ENCODE assay signal across 9 mouse cellular contexts in the genomic region with DNA sequence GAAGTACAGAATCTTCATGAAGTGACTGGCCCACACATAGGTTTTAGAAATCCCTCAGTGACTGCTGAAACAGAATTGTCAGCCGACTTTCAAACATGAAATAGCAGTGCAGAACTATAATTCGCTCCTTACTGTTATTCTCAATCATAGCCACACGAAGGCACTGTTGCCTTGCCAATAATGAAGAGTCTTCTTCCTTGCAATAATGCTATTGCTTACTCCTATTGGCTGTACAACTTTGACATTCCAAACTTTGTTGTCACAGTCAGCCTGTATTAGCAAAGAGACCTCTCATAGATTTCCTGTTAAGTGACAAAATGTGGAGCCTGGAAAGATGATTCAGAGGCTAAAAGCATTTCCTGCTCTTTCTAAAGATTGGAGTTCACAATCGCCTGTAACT. TPM values are rescaled to one million over a fixed set of nuclear protein-coding genes. Genes with fewer than 3 reads are reported as not detected.
DNase-seq lines count a peak whose midpoint lies in the region; ATAC-seq lines count a peak whose summit lies in the region.
"Had no signal": no experiment of that assay in that cellular context is flagged by ENCODE, and none has a peak within 500 bp of the region (broad histone marks: within the 10 kb centered on the region; RNA-seq: fewer than 3 reads in every experiment).

No protein-coding gene starts in this region.

- DNase-seq in hindbrain, embryonic 11.5 days (ENCODE audit: low spot score), result peak; percentile 6
- DNase-seq in midbrain, embryonic 11.5 days (ENCODE audit: low spot score, missing footprints), result no peak
- DNase-seq in fibroblast of lung, adult 2 months (ENCODE audit: low read depth), result peak; percentile 2
- DNase-seq in retina, postnatal 1 day, result peak; percentile 31

- no peak overlapping the region for H3K4me2 ChIP-seq in hindbrain, embryonic 11.5 days (replicated peaks; ENCODE audit: low read depth, low read length)
- H3K4me2 ChIP-seq in hindbrain, embryonic 12.5 days (replicated peaks), result no peak overlapping the region
- no peak overlapping the region for H3K4me2 ChIP-seq in midbrain, embryonic 16.5 days (ENCODE audit: low read length)
- no peak overlapping the region for H3K4me2 ChIP-seq in midbrain, embryonic 11.5 days
- H3K4me2 ChIP-seq: liver, embryonic 15.5 days had no signal

- no peaks in the 10 kb centered on the region for H3K4me1 ChIP-seq in hindbrain, embryonic 11.5 days (replicated peaks; ENCODE audit: control insufficient read depth, insufficient read depth, low read length)
- no peaks in the 10 kb centered on the region for H3K4me1 ChIP-seq in hindbrain, embryonic 12.5 days
- H3K4me1 ChIP-seq in midbrain, embryonic 16.5 days (ENCODE audit: control insufficient read depth, insufficient read depth, low read length), result no peaks in the 10 kb centered on the region
- no peaks in the 10 kb centered on the region for H3K4me1 ChIP-seq in midbrain, embryonic 11.5 days (ENCODE audit: control insufficient read depth, insufficient read depth, low read length)
- H3K4me1 ChIP-seq: liver, embryonic 15.5 days had no signal

- no peaks in the 10 kb centered on the region for H3K9me3 ChIP-seq in hindbrain, embryonic 11.5 days (ENCODE audit: control insufficient read depth, low read length)
- H3K9me3 ChIP-seq in hindbrain, embryonic 12.5 days (replicated peaks), result no peaks in the 10 kb centered on the region
- H3K9me3 ChIP-seq in midbrain, embryonic 16.5 days (replicated peaks; ENCODE audit: control insufficient read depth, low read length, poor library complexity, severe bottlenecking), result no peaks in the 10 kb centered on the region
- no peaks in the 10 kb centered on the region for H3K9me3 ChIP-seq in midbrain, embryonic 11.5 days (ENCODE audit: control insufficient read depth, low read length)
- H3K9me3 ChIP-seq: liver, embryonic 15.5 days had no signal

- WGBS in hindbrain, embryonic 11.5 days, result 59% methylated on average over 4 of the region's 4 CpGs
- 55% methylated on average over 4 of the region's 4 CpGs for WGBS in hindbrain, embryonic 12.5 days
- WGBS in midbrain, embryonic 16.5 days, result 52% methylated on average over 4 of the region's 4 CpGs
- WGBS in midbrain, embryonic 11.5 days, result 57% methylated on average over 4 of the region's 4 CpGs

- H3K9ac ChIP-seq in hindbrain, embryonic 11.5 days (ENCODE audit: low read depth, low read length), result no peak overlapping the region
- no peak overlapping the region for H3K9ac ChIP-seq in hindbrain, embryonic 12.5 days
- H3K9ac ChIP-seq in midbrain, embryonic 16.5 days (ENCODE audit: low read depth, low read length), result no peak overlapping the region
- H3K9ac ChIP-seq in midbrain, embryonic 11.5 days (ENCODE audit: low read length), result no peak overlapping the region
- H3K9ac ChIP-seq: liver, embryonic 15.5 days had no signal

- ATAC-seq in hindbrain, embryonic 11.5 days (ENCODE audit: low FRiP score), result no peak
- ATAC-seq in hindbrain, embryonic 12.5 days (ENCODE audit: low FRiP score), result no peak
- ATAC-seq in midbrain, embryonic 16.5 days, result peak; percentile 56; the same call in 1 of the 2 replicates
- ATAC-seq in midbrain, embryonic 11.5 days (ENCODE audit: low FRiP score), result no peak
- no peak for ATAC-seq in inflammation-experienced regulatory T-cells, adult 6 months
- ATAC-seq in erythroid progenitor cell, adult 5-6 weeks (replicated peaks; ENCODE audit: low FRiP score, poor library complexity, severe bottlenecking), result no peak

- no peaks in the 10 kb centered on the region for H3K27me3 ChIP-seq in hindbrain, embryonic 11.5 days (ENCODE audit: control insufficient read depth, insufficient read depth, low read length)
- no peaks in the 10 kb centered on the region for H3K27me3 ChIP-seq in hindbrain, embryonic 12.5 days
- no peaks in the 10 kb centered on the region for H3K27me3 ChIP-seq in midbrain, embryonic 16.5 days (ENCODE audit: control insufficient read depth, insufficient read depth, low read depth, low read length)
- H3K27me3 ChIP-seq in midbrain, embryonic 11.5 days (ENCODE audit: control insufficient read depth, insufficient read depth, low read length), result no peaks in the 10 kb centered on the region
- H3K27me3 ChIP-seq: liver, embryonic 15.5 days had no signal

- H3K27ac ChIP-seq in hindbrain, embryonic 11.5 days (ENCODE audit: low read depth, low read length), result no peak overlapping the region
- no peak overlapping the region for H3K27ac ChIP-seq in hindbrain, embryonic 12.5 days
- no peak overlapping the region for H3K27ac ChIP-seq in midbrain, embryonic 16.5 days (ENCODE audit: low read length)
- no peak overlapping the region for H3K27ac ChIP-seq in midbrain, embryonic 11.5 days (ENCODE audit: low read depth, low read length)
- H3K27ac ChIP-seq: liver, embryonic 15.5 days had no signal

- no peaks in the 10 kb centered on the region for H3K36me3 ChIP-seq in hindbrain, embryonic 11.5 days (ENCODE audit: control insufficient read depth, insufficient read depth, low read length)
- no peaks in the 10 kb centered on the region for H3K36me3 ChIP-seq in hindbrain, embryonic 12.5 days
- H3K36me3 ChIP-seq in midbrain, embryonic 16.5 days (ENCODE audit: control insufficient read depth, insufficient read depth, low read length), result no peaks in the 10 kb centered on the region
- no peaks in the 10 kb centered on the region for H3K36me3 ChIP-seq in midbrain, embryonic 11.5 days (ENCODE audit: control insufficient read depth, insufficient read depth, low read length)
- H3K36me3 ChIP-seq: liver, embryonic 15.5 days had no signal

- no peak overlapping the region for H3K4me3 ChIP-seq in hindbrain, embryonic 11.5 days (ENCODE audit: low read depth, low read length)
- no peak overlapping the region for H3K4me3 ChIP-seq in hindbrain, embryonic 12.5 days
- no peak overlapping the region for H3K4me3 ChIP-seq in midbrain, embryonic 16.5 days (ENCODE audit: low read depth, low read length)
- H3K4me3 ChIP-seq in midbrain, embryonic 11.5 days (ENCODE audit: low read depth, low read length), result no peak overlapping the region
- H3K4me3 ChIP-seq: liver, embryonic 15.5 days had no signal

RNA-seq across cellular contexts. Expression of gene Olfr684, which starts 7.3 kb away (rescaled TPM):
- polyA plus RNA-seq in hindbrain, embryonic 11.5 days (2014; fragmentation: Nextera tagmentation; extraction: Ambion mirVana), result 0.06 TPM in 1 of 2 replicates, not detected in the other
- not detected in 2 replicates for polyA plus RNA-seq in hindbrain, embryonic 12.5 days (2016; fragmentation: Nextera tagmentation; extraction: Ambion mirVana)
- polyA plus RNA-seq in midbrain, embryonic 16.5 days (2015; fragmentation: Nextera tagmentation; extraction: Ambion mirVana), result not detected in 2 replicates
- not detected in 2 replicates for polyA plus RNA-seq in midbrain, embryonic 11.5 days (2014; fragmentation: Nextera tagmentation; extraction: Ambion mirVana)
- under 1 TPM in 1 of 3 experiments, not detected in 2; 0.30 TPM for polyA plus RNA-seq in inflammation-experienced regulatory T-cells, adult 6 months (2017; shearing (Covaris generic))
- total RNA-seq in erythroid progenitor cell, adult 5-6 weeks (2015; ENCODE audit: low replicate concordance), result not detected in 2 replicates
- not detected in 2 replicates for total RNA-seq in erythroid progenitor cell, adult 5-6 weeks (2017; ENCODE audit: low replicate concordance)
- polyA plus RNA-seq: liver, embryonic 15.5 days had no signal

RNA-seq across cellular contexts. Expression of gene Olfr685, which starts 15.0 kb away (rescaled TPM):
- polyA plus RNA-seq in hindbrain, embryonic 11.5 days (2014; fragmentation: Nextera tagmentation; extraction: Ambion mirVana), result not detected in 2 replicates
- not detected in 2 replicates for polyA plus RNA-seq in hindbrain, embryonic 12.5 days (2016; fragmentation: Nextera tagmentation; extraction: Ambion mirVana)
- polyA plus RNA-seq in midbrain, embryonic 16.5 days (2015; fragmentation: Nextera tagmentation; extraction: Ambion mirVana), result not detected in 2 replicates
- not detected in 2 replicates for polyA plus RNA-seq in midbrain, embryonic 11.5 days (2014; fragmentation: Nextera tagmentation; extraction: Ambion mirVana)
- not detected for polyA plus RNA-seq in inflammation-experienced regulatory T-cells, adult 6 months (2017; shearing (Covaris generic))
- total RNA-seq in erythroid progenitor cell, adult 5-6 weeks (2015; ENCODE audit: low replicate concordance), result not detected in 2 replicates
- total RNA-seq in erythroid progenitor cell, adult 5-6 weeks (2017; ENCODE audit: low replicate concordance), result not detected in 2 replicates
- polyA plus RNA-seq: liver, embryonic 15.5 days had no signal

RNA-seq across cellular contexts. Expression of gene Olfr683, which starts 24.0 kb away (rescaled TPM):
- not detected in 2 replicates for polyA plus RNA-seq in hindbrain, embryonic 11.5 days (2014; fragmentation: Nextera tagmentation; extraction: Ambion mirVana)
- polyA plus RNA-seq in hindbrain, embryonic 12.5 days (2016; fragmentation: Nextera tagmentation; extraction: Ambion mirVana), result not detected in 2 replicates
- not detected in 2 replicates for polyA plus RNA-seq in midbrain, embryonic 16.5 days (2015; fragmentation: Nextera tagmentation; extraction: Ambion mirVana)
- not detected in 2 replicates for polyA plus RNA-seq in midbrain, embryonic 11.5 days (2014; fragmentation: Nextera tagmentation; extraction: Ambion mirVana)
- polyA plus RNA-seq in inflammation-experienced regulatory T-cells, adult 6 months (2017; shearing (Covaris generic)), result not detected
- not detected in 2 replicates for total RNA-seq in erythroid progenitor cell, adult 5-6 weeks (2015; ENCODE audit: low replicate concordance)
- total RNA-seq in erythroid progenitor cell, adult 5-6 weeks (2017; ENCODE audit: low replicate concordance), result not detected in 2 replicates
- polyA plus RNA-seq: liver, embryonic 15.5 days had no signal

RNA-seq across cellular contexts. Expression of gene Olfr686, which starts 36.5 kb away (rescaled TPM):
- polyA plus RNA-seq in hindbrain, embryonic 11.5 days (2014; fragmentation: Nextera tagmentation; extraction: Ambion mirVana), result not detected in 2 replicates
- polyA plus RNA-seq in hindbrain, embryonic 12.5 days (2016; fragmentation: Nextera tagmentation; extraction: Ambion mirVana), result not detected in 2 replicates
- not detected in 2 replicates for polyA plus RNA-seq in midbrain, embryonic 16.5 days (2015; fragmentation: Nextera tagmentation; extraction: Ambion mirVana)
- polyA plus RNA-seq in midbrain, embryonic 11.5 days (2014; fragmentation: Nextera tagmentation; extraction: Ambion mirVana), result not detected in 2 replicates
- polyA plus RNA-seq in inflammation-experienced regulatory T-cells, adult 6 months (2017; shearing (Covaris generic)), result not detected
- total RNA-seq in erythroid progenitor cell, adult 5-6 weeks (2015; ENCODE audit: low replicate concordance), result not detected in 2 replicates
- total RNA-seq in erythroid progenitor cell, adult 5-6 weeks (2017; ENCODE audit: low replicate concordance), result not detected in 2 replicates
- polyA plus RNA-seq: liver, embryonic 15.5 days had no signal

RNA-seq across cellular contexts. Expression of gene Olfr681, which starts 54.1 kb away (rescaled TPM):
- not detected in 2 replicates for polyA plus RNA-seq in hindbrain, embryonic 11.5 days (2014; fragmentation: Nextera tagmentation; extraction: Ambion mirVana)
- polyA plus RNA-seq in hindbrain, embryonic 12.5 days (2016; fragmentation: Nextera tagmentation; extraction: Ambion mirVana), result not detected in 2 replicates
- polyA plus RNA-seq in midbrain, embryonic 16.5 days (2015; fragmentation: Nextera tagmentation; extraction: Ambion mirVana), result not detected in 2 replicates
- polyA plus RNA-seq in midbrain, embryonic 11.5 days (2014; fragmentation: Nextera tagmentation; extraction: Ambion mirVana), result not detected in 2 replicates
- not detected for polyA plus RNA-seq in inflammation-experienced regulatory T-cells, adult 6 months (2017; shearing (Covaris generic))
- not detected in 2 replicates for total RNA-seq in erythroid progenitor cell, adult 5-6 weeks (2015; ENCODE audit: low replicate concordance)
- not detected in 2 replicates for total RNA-seq in erythroid progenitor cell, adult 5-6 weeks (2017; ENCODE audit: low replicate concordance)
- polyA plus RNA-seq: liver, embryonic 15.5 days had no signal
